Mouse (Mus musculus): ENCODE results near the gene Mrpl14.
A peak's percentile ranks its signal among the peaks of the same experiment; 100 is the strongest.

The Mrpl14 gene

DNA sequence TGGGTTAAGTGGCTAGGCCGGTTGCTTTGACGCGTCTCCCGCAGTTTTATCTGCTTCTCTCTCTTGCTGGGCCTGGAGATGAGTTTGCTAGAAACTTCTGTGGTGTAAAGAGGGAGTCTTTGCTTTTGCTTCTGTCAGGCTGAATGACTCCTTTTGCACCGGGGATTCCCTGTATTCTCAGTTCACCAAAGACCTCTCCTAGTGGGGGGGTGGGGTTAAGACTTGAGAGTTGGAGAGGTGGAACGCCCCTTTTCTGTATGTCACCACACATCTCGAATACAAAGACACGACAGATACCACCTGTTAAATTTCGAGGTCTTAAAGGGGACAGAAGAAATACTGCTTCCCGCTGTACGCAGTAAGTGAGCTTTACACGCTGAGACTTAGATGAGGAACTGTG, 594 bp downstream of the Mrpl14 start, which contains the start of gene Tmem63b:
TSS of gene Tmem63b (minus strand) at position 190 of the 400 bp plus-strand sequence.
- DNase-seq (ENCODE audit: low read depth) = peak; percentile 76

DNA sequence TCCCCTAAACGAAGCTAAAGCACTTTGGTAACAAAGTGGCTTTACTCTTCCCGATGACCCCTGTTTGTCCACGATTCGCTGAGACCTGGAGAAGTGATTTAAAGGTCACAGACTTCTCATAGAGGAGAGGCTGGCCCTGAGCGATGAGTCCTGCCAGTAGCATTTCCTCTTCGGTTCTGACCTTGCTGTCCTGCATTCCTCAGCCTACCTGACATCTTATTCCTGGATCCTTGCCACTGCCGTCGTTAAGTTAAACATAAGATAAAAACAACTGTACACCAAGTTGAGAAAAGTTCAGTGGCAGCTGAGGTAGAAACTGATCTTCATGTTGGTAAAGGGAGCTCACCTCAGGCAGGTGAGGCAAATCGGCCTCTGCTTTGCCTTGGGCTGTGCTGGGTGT, 3.0 kb downstream of the Mrpl14 start:
- DNase-seq (ENCODE audit: low read depth) = no peak

DNA sequence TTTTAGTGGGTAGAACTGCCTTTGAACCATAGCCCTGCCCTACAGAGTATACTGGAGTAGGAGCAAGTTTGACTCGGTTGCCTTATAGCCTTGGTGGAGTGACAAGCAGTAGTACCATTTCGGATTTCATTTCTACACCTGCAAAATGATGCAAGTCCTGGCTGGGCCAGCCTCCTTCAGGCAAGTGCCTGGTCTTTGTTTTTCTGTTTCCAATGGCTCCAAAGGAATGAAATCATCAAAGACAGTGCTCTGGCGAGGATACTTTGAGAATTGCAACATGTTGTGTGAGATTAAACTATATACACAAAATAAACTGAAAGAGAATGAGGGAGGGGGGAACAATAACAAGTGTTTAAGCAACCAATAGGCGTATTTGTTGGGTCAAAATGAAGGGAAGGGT, 3.9 kb downstream of the Mrpl14 start:
- no peak for DNase-seq (ENCODE audit: low read depth)

DNA sequence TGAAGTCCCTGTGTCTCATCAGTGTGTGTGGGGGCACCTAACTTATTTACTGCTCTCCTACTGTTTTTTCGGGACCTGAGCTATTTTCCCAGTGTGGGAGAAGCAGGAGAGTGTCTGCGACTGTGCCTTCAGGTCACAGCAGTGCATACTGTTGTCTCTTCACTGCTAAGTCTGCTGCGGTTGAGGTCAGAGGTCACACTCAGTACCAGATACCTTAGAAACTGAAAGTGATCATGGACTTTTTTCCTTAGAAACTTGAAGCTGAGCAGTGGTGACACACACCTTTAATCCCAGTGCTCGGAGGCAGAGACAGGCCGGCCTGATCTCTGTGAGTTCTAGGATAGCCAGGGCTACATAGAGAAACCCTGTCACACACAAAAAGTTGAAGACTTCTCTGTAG, 6.0 kb downstream of the Mrpl14 start:
- no peak for DNase-seq (ENCODE audit: low read depth)

DNA sequence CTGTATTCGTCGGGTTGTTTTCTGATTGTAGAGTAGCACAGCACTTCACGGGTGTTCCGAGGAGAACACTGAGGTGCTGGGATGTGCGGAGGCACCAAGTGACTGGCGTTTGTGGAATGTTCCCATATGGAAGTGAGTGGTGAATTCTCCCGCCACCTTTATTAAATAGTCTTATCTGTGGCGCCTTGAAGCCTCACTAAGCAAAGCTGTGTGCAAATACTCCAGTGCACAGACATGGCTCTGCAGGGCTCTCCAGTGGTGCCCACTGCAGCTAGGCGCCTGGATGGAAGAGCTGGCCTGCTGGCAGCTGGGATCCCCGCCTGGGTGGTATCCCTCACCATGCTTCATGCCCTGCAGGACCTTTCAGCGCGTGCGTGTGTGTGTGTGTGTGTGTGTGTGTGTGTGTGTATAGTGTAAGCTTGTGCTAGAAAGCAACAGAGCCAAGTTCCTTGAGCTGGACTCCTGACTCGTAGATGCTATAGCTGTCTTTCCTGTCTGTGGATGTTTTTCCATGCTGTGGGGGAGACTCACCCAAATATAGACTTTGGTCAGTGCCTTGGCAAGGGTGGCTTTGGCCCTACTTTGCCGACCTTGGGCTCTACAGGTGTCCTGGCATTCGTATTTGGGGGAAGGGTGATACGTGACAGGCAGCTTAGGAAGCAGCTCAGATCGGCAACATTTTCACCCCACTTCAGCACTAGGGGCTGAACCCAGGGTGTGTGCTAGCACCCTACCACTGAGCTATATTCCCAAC, 7.9 kb downstream of the Mrpl14 start:
- no peak for DNase-seq (ENCODE audit: low read depth)

DNA sequence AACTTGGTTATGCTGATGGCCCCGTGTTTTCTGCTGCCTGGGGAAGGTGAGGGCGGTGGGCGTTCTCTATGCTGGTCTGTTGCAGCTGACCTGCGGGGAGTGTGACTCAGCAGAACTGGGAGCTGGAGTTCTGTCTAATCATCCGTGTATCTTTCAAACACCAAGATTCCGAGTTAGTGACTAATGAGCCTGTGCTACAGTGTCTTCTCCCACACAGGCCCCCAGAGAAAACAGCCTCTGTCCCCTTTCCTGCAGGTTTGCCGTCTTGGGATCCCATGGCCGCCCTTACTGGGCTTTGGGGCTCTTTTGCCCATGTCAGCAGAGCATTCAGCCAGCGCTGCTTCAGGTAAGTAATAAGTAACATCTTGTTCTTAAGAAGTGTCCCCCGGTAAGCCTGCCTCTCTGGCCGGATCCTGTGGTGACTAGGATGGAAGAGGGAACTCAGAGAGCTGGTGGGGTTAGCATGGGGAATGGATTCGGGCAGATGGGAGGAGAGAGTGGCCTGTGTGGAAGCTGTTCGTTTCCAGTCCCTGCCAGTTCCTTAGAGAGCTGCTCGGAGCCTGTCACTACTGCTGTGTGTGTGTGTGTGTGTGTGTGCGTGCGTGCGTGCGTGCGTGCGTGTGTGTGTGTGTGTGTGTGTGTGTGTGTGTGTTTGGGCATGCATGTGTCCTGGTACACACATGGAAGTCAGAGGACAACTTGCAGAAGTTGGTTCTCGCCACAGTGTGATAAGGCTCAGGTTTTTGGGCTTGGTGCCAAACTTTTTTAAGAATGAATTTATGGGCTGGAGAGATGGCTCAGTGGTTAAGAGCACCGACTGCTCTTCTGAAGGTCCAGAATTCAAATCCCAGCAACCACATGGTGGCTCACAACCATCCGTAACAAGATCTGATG, 9.4 kb downstream of the Mrpl14 start:
- DNase-seq (ENCODE audit: low read depth) = no peak

DNA sequence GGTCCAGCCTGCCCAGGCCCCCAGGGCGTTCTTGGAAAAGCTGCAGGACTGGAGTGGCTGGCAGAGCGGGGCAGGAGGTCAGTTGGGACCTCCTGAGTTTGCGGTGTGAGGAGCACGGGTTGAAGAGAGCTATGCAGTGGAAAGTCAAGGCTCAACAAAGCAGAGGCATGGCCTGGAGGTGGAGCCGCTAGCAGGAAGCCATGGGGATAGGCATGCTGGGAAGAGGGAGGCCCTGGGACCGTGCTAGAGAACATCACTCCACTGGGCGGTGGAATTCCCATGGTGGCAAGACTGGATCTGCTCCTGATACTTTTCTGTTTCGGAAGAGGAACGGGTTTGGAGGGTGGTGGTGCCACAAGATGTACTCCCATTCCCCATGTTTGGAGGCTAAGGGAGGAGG, 10.9 kb downstream of the Mrpl14 start:
- DNase-seq (ENCODE audit: low read depth) = no peak

DNA sequence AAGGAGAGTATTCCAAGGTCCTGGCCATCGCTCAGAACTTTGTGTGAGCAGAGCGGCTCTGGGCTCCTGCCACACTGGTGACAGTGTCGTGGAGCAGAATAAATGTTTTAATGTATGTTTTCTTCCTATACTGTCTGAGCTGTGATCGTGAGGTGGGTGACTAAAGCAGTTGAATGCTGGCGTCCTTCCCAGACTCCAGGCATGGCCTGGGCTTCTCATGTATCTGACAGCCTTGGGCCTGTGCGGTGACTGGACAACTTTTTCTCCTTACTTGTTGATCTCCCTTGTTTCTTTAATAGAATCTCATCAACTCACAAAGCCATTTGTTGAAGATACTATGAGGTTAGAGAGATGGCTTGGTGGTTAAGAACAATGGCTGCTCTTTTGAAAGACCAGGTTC, 12.2 kb downstream of the Mrpl14 start:
- DNase-seq (ENCODE audit: low read depth) = no peak

DNA sequence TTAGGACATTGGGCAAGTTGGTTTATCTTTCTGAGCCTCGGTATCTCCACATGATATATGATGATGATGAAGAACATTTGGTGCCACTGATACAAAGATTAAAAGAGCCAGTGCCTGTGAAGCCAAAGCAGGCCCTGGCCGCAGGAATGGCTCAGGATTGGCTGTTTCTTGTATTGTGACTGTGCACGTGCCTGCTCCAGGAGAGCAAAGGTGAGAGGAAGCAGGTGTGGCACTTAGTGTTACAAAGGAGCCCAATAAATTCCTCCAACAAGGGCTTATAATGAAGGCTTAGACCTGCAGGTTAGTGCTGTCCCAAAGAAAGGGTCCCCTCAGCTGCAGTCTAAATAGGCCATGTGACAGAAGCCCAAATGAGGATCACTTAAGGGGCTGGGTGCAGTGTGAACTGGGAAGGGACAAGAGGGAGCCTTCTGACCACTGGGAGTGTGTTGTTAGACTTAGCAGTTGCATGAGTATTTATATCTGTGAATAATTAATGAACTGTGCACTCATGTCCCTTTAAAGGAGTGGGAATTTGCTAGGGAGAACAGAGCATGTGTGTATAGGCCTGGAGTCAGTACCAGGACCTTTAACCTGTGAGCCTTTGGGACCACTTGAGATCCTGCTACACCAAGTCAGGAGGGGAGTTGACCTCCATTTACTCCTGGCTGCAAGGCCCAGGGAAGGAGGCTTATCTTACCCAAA, 13.1 kb downstream of the Mrpl14 start:
- no peak for DNase-seq (ENCODE audit: low read depth)

DNA sequence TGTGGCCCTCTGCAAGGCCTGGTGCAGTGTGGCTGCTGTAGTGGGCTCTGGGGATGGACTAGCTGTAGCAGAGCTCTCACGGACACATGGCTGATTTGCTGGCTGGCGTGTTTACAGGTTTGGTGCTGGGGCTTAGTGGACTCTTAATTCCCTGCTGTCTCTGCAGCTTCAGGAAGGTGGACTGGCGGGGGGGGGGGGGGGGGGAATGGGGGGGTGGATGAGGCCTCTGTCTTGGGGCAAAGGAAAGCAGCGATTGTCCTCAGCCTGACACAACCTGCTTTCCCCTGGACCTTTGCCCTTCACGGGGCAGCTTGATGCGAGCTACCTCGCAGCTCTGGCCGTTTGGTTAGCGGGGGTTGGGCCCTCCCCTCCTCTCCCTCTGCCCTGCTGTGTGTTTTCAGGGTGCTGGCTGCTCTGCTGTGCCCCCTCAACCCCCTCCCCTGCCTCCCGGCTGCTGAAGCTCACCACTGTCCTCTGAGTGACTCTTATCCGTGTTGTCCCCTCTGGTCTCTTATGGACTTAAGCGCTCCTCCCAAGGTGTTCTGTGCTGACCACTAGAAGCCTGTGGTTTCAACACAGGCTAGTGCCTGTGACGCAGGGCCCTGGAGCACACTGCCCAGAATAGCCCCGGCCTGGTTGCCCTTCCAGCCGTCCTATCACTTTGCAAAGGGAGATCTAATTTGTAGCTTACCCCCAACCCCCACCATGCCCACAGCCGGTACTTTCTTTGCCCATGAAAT, 14.5 kb downstream of the Mrpl14 start:
- DNase-seq (ENCODE audit: low read depth) = no peak

DNA sequence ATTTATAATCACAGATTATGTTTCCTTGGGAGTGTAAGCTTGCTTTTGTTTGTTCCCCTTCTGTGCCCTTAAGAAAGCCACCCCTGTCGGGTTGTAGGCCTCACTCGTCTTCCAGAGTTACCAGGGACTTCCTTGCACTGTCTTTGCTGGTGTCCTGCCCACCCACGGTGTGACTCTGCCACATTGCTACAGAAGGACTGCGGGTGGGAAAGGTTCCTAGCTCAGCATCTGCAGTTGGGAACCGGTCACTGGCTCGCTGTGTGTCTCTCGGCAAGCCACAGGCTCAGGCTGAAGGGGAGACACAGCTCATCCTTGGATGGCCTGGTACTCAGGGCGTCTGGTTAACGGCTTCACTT, 15.1 kb downstream of the Mrpl14 start:
- no peak for DNase-seq (ENCODE audit: low read depth)

DNA sequence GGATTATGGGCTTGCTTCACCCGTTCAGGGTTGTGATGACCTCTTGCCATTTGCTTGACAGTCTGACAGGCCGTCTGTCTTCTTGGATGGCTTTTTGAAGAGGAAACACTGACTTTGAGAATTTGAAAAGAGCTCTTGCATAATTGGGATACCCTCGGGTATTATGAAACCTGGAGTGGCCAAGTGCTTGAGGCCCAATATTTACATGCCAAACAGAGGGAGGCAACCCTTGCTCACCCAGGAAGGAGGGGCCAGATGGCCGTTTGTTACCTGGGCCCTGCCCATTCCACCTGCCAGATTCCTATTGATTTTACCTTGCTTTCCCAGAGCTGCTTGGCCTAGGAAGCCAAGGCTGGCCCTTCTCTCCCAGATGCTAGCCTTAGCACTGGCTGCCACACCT, 16.1 kb downstream of the Mrpl14 start:
- no peak for DNase-seq (ENCODE audit: low read depth)

DNA sequence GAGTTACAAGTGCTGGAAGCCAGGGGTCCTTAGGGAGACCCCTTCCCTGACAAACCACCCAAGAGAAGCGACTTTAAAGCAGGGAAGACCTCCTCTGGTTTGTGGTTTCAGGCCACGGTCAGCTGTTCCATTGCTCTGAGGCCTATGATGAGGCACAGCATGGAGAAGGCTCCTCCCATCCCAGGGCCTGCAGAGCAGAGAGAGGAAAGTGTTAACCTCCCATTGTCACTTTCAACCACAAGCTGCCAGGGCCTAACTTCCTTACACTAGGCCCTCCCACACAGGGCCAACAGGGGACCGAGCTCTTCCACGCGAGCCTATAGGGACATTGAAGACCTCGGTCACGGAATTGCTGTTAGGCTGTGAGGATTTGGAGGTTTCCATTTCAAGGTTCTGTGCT, 17.1 kb downstream of the Mrpl14 start:
- no peak for DNase-seq (ENCODE audit: low read depth)

DNA sequence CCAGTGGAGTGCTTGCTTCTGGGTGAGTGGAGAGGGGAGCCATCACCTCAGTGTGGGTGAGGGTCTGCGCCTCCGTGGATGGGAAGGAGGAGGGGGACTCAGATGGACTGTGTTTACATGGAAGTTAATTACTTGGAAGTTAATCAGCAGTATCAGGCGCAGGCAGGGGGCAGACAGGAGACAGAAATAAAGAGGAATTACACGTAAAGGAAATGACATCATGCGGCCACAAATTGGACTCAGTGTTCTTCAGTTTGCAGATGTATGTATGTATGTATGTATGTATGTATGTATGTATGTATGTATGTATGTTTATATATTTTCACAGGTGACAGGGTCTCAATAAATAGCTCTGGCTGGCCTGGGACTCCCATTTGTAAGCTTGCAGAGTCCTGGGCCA, 20.7 kb downstream of the Mrpl14 start:
- no peak for DNase-seq (ENCODE audit: low read depth)

DNA sequence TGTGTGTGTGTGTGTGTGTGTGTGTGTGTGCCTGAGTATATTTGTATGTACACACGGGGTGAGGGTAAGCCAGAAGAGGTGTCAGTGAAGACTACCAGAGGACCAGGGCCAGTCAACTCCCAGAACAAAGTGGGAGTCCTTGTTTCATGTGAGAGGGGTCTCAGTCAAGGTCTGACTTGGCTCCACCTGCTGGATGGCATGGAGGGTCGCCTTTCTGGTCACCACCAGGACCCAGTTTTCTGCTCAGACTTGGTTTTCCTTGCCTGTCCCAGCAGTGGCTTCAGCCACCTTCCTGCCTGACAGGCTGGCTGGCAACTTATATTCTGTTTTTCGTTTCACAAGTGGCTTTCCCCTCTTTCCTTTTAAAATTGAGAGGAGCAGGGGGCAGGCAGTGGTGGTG, 21.3 kb downstream of the Mrpl14 start:
- DNase-seq (ENCODE audit: low read depth) = no peak

DNA sequence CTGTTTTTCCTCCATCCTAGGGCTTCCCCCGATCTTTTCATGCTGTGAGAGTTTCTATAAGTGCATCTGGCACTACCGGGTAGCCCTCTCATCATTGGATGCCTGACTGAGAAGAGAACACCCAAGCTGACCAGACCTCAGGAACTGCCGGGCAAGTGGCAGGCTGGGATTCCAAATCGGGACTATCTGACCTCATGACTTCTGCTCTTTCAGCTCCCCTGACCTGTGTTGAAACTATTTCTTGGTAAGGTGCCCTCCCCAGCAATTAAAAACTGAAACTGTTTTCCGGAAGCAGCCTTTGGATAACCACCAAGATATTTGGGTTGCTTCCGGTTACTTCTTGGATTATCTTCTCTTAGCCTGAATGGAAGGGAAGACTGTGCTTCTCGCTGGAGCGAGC, 22.1 kb downstream of the Mrpl14 start:
- DNase-seq (ENCODE audit: low read depth) = no peak

DNA sequence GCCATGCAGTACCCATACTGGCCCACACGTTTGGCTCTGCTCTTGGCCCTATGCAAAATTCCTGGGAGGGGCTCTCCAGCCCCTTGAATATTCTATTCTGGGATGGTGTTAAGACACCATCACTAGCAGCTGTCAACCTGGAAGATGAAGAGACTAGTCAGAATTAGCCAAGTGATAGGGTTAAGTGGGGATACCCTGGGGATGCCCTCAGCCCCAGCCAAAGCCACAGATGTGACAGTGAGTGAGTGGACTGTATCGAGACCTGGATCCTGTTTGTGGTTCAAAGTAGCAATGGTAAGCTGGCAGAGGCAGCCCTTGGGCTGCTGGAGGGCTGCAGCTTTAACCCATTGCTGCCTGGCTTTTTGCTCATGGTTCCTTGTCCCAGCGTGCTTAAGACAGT, 23.7 kb downstream of the Mrpl14 start:
- DNase-seq (ENCODE audit: low read depth) = no peak

DNA sequence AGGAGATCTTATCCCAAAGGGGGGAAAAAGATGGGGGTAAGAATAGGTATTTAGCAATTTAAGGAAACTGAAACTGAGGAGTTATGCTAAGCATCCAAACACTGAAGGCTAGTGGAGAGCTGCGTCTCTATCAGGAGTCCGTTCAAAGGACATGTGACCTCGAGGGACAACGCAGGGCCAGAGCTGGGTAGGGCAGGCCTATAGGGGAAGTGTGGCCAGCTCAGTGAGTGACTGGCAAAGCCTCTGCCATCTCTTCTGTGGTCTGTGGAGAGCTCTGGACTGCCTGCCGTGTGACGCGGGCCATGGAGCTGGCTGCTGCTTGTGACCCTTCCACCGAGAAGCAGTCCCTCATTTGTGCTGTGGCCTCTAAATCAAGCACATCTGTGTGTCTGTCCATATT, 24.3 kb downstream of the Mrpl14 start:
- DNase-seq (ENCODE audit: low read depth) = no peak

DNA sequence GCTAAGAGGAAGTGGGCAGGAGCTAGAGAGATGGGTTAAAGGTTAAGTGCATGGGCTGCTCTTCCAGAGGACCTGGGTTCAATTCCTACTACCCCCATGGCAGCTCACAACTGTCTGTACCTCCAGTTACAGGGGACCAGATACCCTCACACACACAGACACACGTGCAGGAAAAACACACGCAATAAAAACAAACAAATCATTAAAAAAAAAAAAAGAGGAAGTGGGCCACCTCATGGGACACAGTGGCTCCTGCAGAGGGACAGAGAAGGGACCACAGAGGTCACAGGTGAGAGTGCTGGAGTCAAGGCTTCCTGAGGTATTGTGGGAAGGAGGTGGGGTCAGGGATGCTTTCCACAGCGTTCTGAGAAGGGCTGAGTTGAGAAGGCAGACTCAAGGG, 25.4 kb downstream of the Mrpl14 start:
- no peak for DNase-seq (ENCODE audit: low read depth)

DNA sequence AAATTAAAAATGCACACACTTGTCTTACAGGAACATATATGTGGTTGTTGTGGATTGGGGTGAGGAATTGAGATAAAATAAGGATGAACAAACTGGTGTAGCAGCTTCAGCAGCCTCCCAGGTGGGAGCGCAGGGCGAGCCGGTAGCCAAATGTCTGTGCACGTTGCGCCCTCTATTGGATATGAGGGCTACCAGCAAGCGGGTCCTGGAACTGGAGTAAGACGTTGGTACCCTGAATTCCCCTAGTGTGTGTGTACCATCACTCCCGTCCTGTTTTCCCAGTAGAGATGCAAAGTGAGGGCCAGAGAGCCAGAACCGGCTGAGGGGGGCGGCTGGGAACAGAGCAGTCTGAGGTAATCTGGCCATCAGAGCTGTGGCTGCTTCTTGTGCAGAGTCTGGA, 32.2 kb downstream of the Mrpl14 start:
- peak; percentile 75 for DNase-seq (ENCODE audit: low read depth)

DNA sequence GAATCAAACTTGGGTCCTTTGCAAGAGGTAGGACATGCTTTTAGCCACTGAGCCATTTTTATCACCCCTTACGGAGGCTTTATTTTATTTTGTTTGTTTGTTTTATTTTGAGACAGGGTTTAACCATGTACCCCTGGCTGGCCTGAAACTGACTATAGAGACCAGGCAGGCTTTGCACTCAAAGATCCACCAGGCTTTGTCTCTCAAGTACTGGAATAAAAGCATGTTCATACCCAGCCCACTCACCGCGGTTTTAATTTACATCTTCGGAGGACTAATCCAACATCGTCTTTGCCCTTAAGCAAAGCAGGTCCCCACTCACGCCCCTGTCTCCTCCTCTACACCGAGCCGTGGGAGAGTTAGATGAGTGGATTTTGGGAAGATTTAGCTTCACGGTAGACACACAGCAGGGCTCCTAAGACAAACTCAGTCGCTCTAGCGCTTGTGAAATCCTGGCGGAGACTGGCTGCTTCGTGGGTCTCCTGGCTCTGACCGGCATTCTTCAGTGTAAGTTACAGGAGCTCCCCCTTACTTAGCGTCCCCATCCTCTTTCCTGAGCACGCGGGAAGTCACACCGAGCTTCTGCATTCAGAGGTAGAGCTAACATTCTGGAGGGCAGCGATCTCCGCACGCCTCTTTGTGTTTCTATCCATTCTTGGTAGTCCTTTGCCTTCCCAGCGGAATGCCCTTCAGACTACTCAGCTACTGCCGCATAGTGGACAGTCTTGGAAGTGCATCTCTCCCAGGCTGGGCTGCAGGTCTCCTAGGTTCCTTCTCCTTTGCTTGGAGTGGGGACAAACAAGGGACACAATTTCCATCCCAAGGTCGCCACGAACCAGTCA, 37.8 kb downstream of the Mrpl14 start:
- peak; percentile 82 for DNase-seq (ENCODE audit: low read depth)
